Mouse (Mus musculus): ENCODE results near the gene Ifi35. TPM values are rescaled to one million over a fixed set of nuclear protein-coding genes. Genes with fewer than 3 reads are reported as not detected.

Gene Ifi35
- total RNA-seq, 2 experiments from 2014 or later, result 30.0 to 30.3 TPM

Small RNA genes lying within 50 kb of the gene (microRNA-seq; reads per million reads assigned to microRNA genes)
- gene Mir6929, result not detected

Other genes with a start within 250 kb of the Ifi35 start
- 10 to 100 TPM; 38.8 to 40.3 TPM for gene Ezh1, start 221.9 kb upstream of the Ifi35 start, total RNA-seq (2021)
- 10 to 100 TPM; 85.7 to 96.0 TPM for gene Ramp2, start 202.4 kb upstream of the Ifi35 start, total RNA-seq (2021)
- gene Vps25, start 194.7 kb upstream of the Ifi35 start, total RNA-seq (2021), result 100 to 1,000 TPM; 106 to 111 TPM
- 10 to 100 TPM in 1 of 2 experiments, 1 to 10 TPM in 1; 3.8 to 20.0 TPM for gene Wnk4, start 187.8 kb upstream of the Ifi35 start, total RNA-seq (2021)
- gene Cntd1, start 169.4 kb upstream of the Ifi35 start, total RNA-seq (2021), result 1 to 10 TPM; 1.1 to 1.3 TPM
- 10 to 100 TPM; 62.9 to 67.1 TPM for gene Coa3, start 169.3 kb upstream of the Ifi35 start, total RNA-seq (2021)
- gene Becn1, start 146.1 kb upstream of the Ifi35 start, total RNA-seq (2021), result 100 to 1,000 TPM; 144 to 147 TPM
- 100 to 1,000 TPM; 122 to 124 TPM for gene Psme3, start 132.2 kb upstream of the Ifi35 start, total RNA-seq (2021)
- gene Aoc2, start 123.3 kb upstream of the Ifi35 start, total RNA-seq (2021), result 1 to 10 TPM; 7.3 to 7.7 TPM
- 10 to 100 TPM; 28.8 to 33.7 TPM for gene Aoc3, start 117.8 kb upstream of the Ifi35 start, total RNA-seq (2021)
- 10 to 100 TPM; 17.8 to 30.5 TPM for gene G6pc, start 80.8 kb upstream of the Ifi35 start, total RNA-seq (2021)
- 10 to 100 TPM; 29.9 to 31.1 TPM for gene Aarsd1, start 30.8 kb upstream of the Ifi35 start, total RNA-seq (2021)
- 1 to 10 TPM; 3.4 to 5.9 TPM for gene Gm27029, start 23.6 kb upstream of the Ifi35 start, total RNA-seq (2021)
- 10 to 100 TPM; 20.1 to 22.0 TPM for gene Rundc1, start 23.3 kb upstream of the Ifi35 start, total RNA-seq (2021)
- gene Ptges3l, start 23.1 kb upstream of the Ifi35 start, total RNA-seq (2021), result 1 to 10 TPM; 6.4 to 6.7 TPM
- 100 to 1,000 TPM in 1 of 2 experiments, 10 to 100 TPM in 1; 90.3 to 116 TPM for gene Rpl27, start 6.1 kb upstream of the Ifi35 start, total RNA-seq (2021)
- 10 to 100 TPM; 16.4 to 20.0 TPM for gene Rnd2, start 16.6 kb downstream of the Ifi35 start, total RNA-seq (2021)
- gene Vat1, start 17.8 kb downstream of the Ifi35 start, total RNA-seq (2021), result 100 to 1,000 TPM; 103 to 105 TPM
- gene Brca1, start 103.5 kb downstream of the Ifi35 start, total RNA-seq (2021), result 10 to 100 TPM; 16.6 to 18.9 TPM
- gene Nbr1, start 103.7 kb downstream of the Ifi35 start, total RNA-seq (2021), result 100 to 1,000 TPM; 167 to 227 TPM
- gene Tmem106a, start 133.8 kb downstream of the Ifi35 start, total RNA-seq (2021), result 10 to 100 TPM; 19.2 to 21.0 TPM
- gene Gm11634, start 150.8 kb downstream of the Ifi35 start, total RNA-seq (2021), result not detected
- gene Rdm1, start 178.8 kb downstream of the Ifi35 start, total RNA-seq (2021), result 10 to 100 TPM; 29.1 to 33.0 TPM
- 10 to 100 TPM in 1 of 2 experiments, 1 to 10 TPM in 1; 9.9 to 10.4 TPM for gene Arl4d, start 217.1 kb downstream of the Ifi35 start, total RNA-seq (2021)